Mouse (Mus musculus) ES-CJ7 (cell line): Measurements from ENCODE around the gene Gm14496.

ENCODE experiments used
- DNase-seq: peaks from one replicate; pipeline ENCODE4 v3.0.0; 2011; ENCODE audit warnings: low read depth, low spot score

Gm14496 gene

GRCm38 (mm10) chr2:181990829-181991228 lies at the start of gene Gm14496:
Gene Gm14496 (plus strand): TSS chr2:181991129.
- no peak for DNase-seq

GRCm38 (mm10) chr2:181952747-181953680 lies 37.9 kb upstream of the Gm14496 start:
- peak; percentile 55 for DNase-seq

GRCm38 (mm10) chr2:181968395-181968794 lies 22.5 kb upstream of the Gm14496 start:
- DNase-seq, result no peak

GRCm38 (mm10) chr2:181969187-181969586 lies 21.7 kb upstream of the Gm14496 start:
- no peak for DNase-seq

GRCm38 (mm10) chr2:181981969-181982368 lies 9.0 kb upstream of the Gm14496 start:
- DNase-seq, result peak; percentile 86
